Mouse (Mus musculus) neural tube, embryonic 13.5 days (tissue): ENCODE measurements around the gene Crybg3. TPM values are rescaled to one million over a fixed set of nuclear protein-coding genes. Genes with fewer than 3 reads are reported as not detected.
A peak's percentile ranks its signal among the peaks of the same experiment; 100 is the strongest.

Experiments
- ATAC-seq: fragments of 200-750 bp; cut with Nextera tagmentation; 2 replicates; pipeline ENCODE4 v1.8.0; 2017; ENCODE audit warnings: low read depth, mild to moderate bottlenecking, moderate TSS enrichment, moderate library complexity
- H3K27ac ChIP-seq: fragments of 300-500 bp; sonication (generic); replicated peaks from 2 replicates; pipeline ENCODE4 v1.5.1; 2015; ENCODE audit warnings: moderate library complexity, mild to moderate bottlenecking, inconsistent platforms
- H3K27me3 ChIP-seq: fragments of 300-500 bp; sonication (generic); 2 replicates; pipeline ENCODE4 v1.6.1; 2015; ENCODE audit warnings: mild to moderate bottlenecking, inconsistent platforms
- H3K36me3 ChIP-seq: fragments of 300-500 bp; sonication (generic); 2 replicates; pipeline ENCODE4 v1.6.1; 2015; ENCODE audit warnings: mild to moderate bottlenecking, inconsistent platforms
- H3K4me1 ChIP-seq: fragments of 300-500 bp; sonication (generic); replicated peaks from 2 replicates; pipeline ENCODE4 v1.6.1; 2015; ENCODE audit warnings: inconsistent platforms
- H3K4me2 ChIP-seq: fragments of 300-500 bp; sonication (generic); 2 replicates; pipeline ENCODE4 v1.6.1; 2015; ENCODE audit warnings: inconsistent platforms, mild to moderate bottlenecking, moderate library complexity
- H3K4me3 ChIP-seq: fragments of 300-500 bp; sonication (generic); 2 replicates; pipeline ENCODE4 v1.5.1; 2015; ENCODE audit warnings: mild to moderate bottlenecking, inconsistent platforms
- H3K9ac ChIP-seq: fragments of 300-500 bp; sonication (generic); 2 replicates; pipeline ENCODE4 v1.6.1; 2015; ENCODE audit warnings: moderate library complexity, mild to moderate bottlenecking, inconsistent platforms
- H3K9me3 ChIP-seq: fragments of 300-500 bp; sonication (generic); 2 replicates; pipeline ENCODE4 v1.6.1; 2016; ENCODE audit warnings: inconsistent platforms
- WGBS: fragments of 180-500 bp; shearing (Covaris S2); methylation state at CpG from one replicate; pipeline ENCODE4 v1.1.7; 2015; 5-methylcytosine and 5-hydroxymethylcytosine counted together
- polyA plus RNA-seq: library from polyadenylated mRNA; unstranded; fragments of >200 nt; fragmentation: Nextera tagmentation; extraction: Ambion mirVana; gene quantifications from 2 replicates; pipeline ENCODE4 v1.2.1, GENCODE M21; 2015

Crybg3 gene
- polyA plus RNA-seq, 1 experiment from 2014 or later: 3.8 TPM

DNA sequence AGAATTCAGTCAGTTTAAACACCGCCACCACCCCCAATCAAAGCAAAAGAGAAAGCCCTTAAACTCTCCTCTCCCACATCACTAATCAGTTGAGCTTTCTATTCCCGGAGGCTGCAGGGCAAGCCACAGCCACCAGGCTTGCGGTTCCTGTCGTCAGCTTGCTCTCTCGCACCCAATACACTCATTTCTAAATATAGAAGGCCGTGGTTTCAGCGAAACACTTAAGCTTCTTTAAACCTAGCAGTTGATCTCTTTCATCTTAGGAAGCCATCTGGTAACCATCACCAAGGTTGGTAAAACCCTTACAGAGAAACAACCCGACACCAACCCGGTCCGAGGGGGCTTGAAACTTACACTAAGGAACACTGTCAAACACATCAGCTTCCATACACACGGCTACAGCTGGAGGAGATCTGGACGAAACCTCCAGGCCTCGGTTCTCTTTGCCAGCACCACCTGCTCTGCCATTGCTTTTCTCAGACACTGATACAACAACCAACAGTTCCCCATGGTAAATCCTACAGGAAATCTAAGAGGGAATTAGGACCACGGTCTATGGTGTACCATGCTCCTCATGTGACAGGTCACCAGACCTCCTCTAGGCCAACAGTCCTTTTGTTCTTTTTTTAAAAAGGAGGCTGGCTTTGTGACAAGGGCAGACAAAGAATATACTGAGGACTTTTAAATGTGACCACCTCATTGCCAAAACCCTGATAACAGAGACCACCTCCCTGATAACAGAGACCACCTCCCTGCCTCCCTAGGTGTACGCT is 83.1 kb downstream of the Crybg3 start:
- H3K36me3 ChIP-seq: no peaks in the 10 kb centered on the region
- H3K4me1 ChIP-seq: no peaks in the 10 kb centered on the region
- 0 out of 2 replicates have a peak, but pooled peaks cover 4% of the 10 kb centered on the region for H3K9me3 ChIP-seq
- no peak overlapping the region for H3K27ac ChIP-seq
- H3K27me3 ChIP-seq: no peaks in the 10 kb centered on the region
- no peak overlapping the region for H3K9ac ChIP-seq
- no peak for ATAC-seq
- no peak overlapping the region for H3K4me2 ChIP-seq
- no peak overlapping the region for H3K4me3 ChIP-seq
- WGBS: 80% methylated on average over 15 of the region's 15 CpGs

DNA sequence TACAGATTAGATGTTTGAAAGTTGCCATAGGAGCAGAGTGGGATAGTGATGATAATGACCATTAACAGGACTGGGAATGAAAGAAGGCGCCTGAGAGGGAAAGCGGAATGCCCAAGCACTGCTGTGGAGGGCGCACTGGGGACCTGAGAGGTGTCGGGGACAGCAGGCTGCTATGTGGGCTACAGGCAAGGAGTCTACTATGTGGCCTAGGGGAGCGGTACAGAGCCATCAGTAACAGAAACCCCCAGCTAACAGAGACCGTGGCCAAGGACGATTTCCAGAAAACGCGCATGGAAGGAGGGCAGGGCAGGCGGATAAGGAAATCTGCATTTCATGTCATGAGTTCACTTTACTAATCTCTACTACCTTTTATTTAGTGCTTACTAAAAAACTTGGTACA is 83.8 kb downstream of the Crybg3 start:
- ATAC-seq: no peak
- Histone ChIP-seq H3K27me3 (no peaks in the 10 kb centered on the region), H3K9me3 (0 out of 2 replicates have a peak, but pooled peaks cover 4% of the 10 kb centered on the region), H3K36me3 (no peaks in the 10 kb centered on the region), H3K4me3 (no peak overlapping the region), H3K4me2 (no peak overlapping the region), H3K27ac (no peak overlapping the region), H3K4me1 (no peaks in the 10 kb centered on the region), H3K9ac (no peak overlapping the region)
- 90% methylated on average over 10 of the region's 10 CpGs for WGBS

DNA sequence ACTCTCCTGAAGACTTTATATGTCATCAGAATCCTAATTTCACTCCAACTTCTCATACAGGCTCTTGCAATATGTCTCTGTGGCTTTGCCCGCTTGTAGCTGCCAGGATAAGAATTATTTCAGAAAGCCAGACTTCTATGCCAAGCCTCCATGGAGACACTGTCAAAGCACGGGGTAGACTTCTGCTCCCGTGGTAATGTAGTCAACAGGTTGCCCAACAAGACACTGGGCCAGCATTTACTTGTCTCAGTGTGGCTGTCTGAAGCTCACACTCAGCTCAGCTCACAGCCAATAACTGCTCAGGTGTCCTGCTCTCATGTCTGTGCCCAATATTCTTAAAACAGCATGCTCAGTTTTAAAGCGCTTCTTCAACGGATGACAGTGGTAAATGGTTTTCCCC is 85.6 kb downstream of the Crybg3 start:
- Histone ChIP-seq H3K27ac (no peak overlapping the region), H3K27me3 (no peaks in the 10 kb centered on the region), H3K4me1 (no peaks in the 10 kb centered on the region), H3K36me3 (no peaks in the 10 kb centered on the region), H3K9me3 (0 out of 2 replicates have a peak, but pooled peaks cover 4% of the 10 kb centered on the region), H3K4me3 (no peak overlapping the region), H3K9ac (no peak overlapping the region), H3K4me2 (no peak overlapping the region)
- WGBS: 92% methylated on average over 5 of the region's 5 CpGs
- no peak for ATAC-seq

DNA sequence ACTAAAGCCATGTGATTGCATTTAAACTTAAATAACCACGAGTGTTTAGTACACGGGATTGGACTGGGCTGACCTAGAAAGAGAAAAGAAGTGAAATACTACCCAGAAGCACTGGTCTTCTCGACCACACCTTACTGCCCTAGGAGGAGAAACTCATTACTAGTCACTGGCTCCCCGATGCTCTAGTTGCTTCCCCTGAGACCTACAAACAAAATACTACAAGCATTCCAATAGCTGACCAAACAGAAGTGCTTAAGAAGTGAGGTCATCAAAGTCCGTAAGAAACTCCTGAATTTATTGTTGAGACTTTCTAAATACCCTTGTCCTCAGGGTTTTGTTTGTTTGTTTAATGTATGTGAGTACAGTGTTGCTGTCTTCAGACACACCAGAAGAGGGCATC is 90.9 kb downstream of the Crybg3 start:
- H3K36me3 ChIP-seq: 0 out of 2 replicates have a peak, but pooled peaks cover 7% of the 10 kb centered on the region
- no peaks in the 10 kb centered on the region for H3K4me1 ChIP-seq
- no peak overlapping the region for H3K4me2 ChIP-seq
- WGBS: 89% methylated on average over 5 of the region's 5 CpGs
- H3K27ac ChIP-seq: no peak overlapping the region
- no peaks in the 10 kb centered on the region for H3K9me3 ChIP-seq
- no peak overlapping the region for H3K9ac ChIP-seq
- no peak for ATAC-seq
- H3K27me3 ChIP-seq: no peaks in the 10 kb centered on the region
- H3K4me3 ChIP-seq: no peak overlapping the region

DNA sequence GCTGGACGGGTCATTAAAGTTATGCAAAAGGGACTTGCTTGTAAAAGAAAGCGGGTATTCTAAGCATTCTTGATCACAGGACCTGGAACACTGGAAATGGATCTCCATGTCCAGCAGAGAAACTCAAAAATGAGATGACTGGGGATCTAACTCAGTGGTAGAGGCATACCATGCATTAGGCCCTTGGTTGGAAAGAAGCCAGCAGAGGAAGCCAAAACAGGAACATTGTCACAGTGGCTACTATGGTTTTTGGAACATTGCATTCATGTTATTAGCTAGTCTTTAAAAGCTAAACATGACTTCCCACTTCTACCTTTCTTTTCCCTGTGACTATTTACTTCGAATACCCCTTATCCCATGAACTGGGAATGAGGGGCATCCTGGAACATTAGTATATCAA is 101.6 kb downstream of the Crybg3 start:
- Histone ChIP-seq H3K4me2 (no peak overlapping the region), H3K27ac (no peak overlapping the region), H3K9ac (no peak overlapping the region), H3K36me3 (peaks cover 2% of the 10 kb centered on the region; the same call in 1 of the 2 replicates), H3K9me3 (no peaks in the 10 kb centered on the region), H3K4me3 (no peak overlapping the region), H3K27me3 (no peaks in the 10 kb centered on the region), H3K4me1 (no peaks in the 10 kb centered on the region)
- no peak for ATAC-seq
- WGBS: 90% methylated on average over 3 of the region's 3 CpGs

DNA sequence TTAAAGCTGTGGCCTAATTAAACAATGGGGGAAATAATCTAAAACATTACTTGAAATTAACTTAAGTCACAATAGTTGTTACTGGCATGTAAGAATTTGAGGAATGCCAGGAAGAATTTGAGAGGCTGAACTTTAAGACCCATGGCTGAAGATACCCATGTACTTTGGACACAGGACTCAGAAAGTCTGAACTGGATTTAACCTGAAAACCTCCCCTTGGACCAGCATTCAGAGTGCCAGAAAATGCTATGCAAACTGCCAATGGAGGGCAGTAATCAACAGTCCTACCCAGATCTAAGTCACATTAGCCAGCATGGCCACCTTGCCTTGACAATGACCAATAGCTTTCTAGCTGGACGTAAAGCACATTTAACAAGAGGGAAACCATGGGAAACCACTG is 102.8 kb downstream of the Crybg3 start:
- WGBS: 78% methylated on average over 1 of the region's 1 CpGs
- Histone ChIP-seq H3K4me1 (no peaks in the 10 kb centered on the region), H3K27me3 (no peaks in the 10 kb centered on the region), H3K27ac (no peak overlapping the region), H3K9me3 (no peaks in the 10 kb centered on the region), H3K4me3 (no peak overlapping the region), H3K36me3 (peaks cover 4% of the 10 kb centered on the region; the same call in 1 of the 2 replicates), H3K9ac (no peak overlapping the region), H3K4me2 (no peak overlapping the region)
- ATAC-seq: no peak

DNA sequence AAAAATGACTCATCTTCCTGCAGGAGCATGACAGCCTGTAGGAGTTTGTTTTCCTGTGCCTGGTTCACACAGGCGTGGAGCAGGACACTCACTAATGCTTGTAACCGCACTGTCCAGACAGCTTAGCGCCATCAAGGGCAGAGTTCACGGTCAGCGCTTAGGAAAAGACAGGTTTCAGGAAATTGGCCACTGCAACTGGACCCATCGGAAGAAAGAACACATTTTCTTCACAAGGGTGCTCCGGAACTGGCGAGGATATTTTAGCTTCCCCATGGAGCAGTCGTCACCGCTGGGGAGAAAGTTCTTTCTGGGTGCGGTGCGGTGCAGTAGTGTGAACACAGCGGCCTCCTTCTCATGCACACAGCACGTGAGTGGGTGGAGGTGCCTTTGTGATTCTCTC is 107.6 kb downstream of the Crybg3 start:
- H3K27ac ChIP-seq: no peak overlapping the region
- H3K4me2 ChIP-seq: no peak overlapping the region
- H3K4me3 ChIP-seq: no peak overlapping the region
- no peak overlapping the region for H3K9ac ChIP-seq
- H3K36me3 ChIP-seq: peaks cover 8% of the 10 kb centered on the region
- no peaks in the 10 kb centered on the region for H3K4me1 ChIP-seq
- 92% methylated on average over 14 of the region's 14 CpGs for WGBS
- H3K27me3 ChIP-seq: no peaks in the 10 kb centered on the region
- ATAC-seq: no peak
- no peaks in the 10 kb centered on the region for H3K9me3 ChIP-seq

DNA sequence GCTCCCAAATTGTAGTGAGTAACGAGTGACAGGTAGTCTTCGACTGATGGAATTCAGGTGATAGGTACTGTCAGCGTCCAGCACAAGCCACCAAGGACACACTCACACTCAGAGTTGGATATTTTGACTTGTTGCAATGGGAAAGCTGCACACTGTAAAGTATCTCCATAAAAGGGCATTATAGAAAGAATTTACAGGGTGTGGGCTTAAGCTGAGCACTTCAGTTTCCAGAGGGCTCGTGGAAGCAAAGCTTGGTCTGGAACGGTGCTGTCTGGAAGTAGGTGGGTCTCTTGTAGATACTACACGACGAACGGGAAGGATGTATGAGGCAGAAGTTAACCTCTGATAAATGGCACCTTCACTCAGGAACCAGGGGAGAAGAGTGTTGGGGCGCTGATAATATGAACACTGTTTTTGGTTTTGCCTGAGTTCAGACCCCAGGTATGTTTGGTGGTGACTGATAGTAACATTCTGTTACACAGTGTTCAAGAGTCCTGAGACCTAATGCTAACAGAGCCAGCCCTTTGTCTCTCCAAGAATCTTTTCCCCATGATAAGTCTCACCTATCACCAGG is 112.7 kb downstream of the Crybg3 start:
- Histone ChIP-seq H3K27ac (no peak overlapping the region), H3K9ac (no peak overlapping the region), H3K4me3 (no peak overlapping the region), H3K27me3 (no peaks in the 10 kb centered on the region), H3K9me3 (no peaks in the 10 kb centered on the region), H3K4me2 (no peak overlapping the region), H3K36me3 (peaks cover 7% of the 10 kb centered on the region; the same call in 1 of the 2 replicates), H3K4me1 (peaks cover 5% of the 10 kb centered on the region)
- 95% methylated on average over 9 of the region's 9 CpGs for WGBS
- ATAC-seq: no peak

DNA sequence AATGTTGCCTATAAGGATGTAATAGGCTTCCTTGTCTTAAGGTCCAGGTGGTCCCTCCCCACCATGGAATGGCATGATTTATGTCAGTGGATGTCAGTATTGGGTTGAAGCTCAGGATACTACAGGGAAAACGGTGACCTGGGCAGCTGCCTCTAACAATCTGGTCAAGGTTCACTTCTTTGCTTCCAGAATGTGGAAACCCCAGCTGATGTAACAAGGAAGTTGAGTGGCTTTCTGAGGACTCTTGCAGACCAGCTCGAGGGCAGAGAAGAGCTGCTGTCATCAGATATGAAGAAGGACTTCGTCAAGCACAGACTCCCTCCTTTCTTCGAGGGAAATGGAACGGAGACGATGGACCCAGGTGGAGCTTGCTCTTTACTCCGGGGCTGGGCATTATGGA is 113.5 kb downstream of the Crybg3 start:
- 84% methylated on average over 7 of the region's 7 CpGs for WGBS
- Histone ChIP-seq H3K4me2 (no peak overlapping the region), H3K9me3 (no peaks in the 10 kb centered on the region), H3K36me3 (peaks cover 7% of the 10 kb centered on the region; the same call in 1 of the 2 replicates), H3K9ac (no peak overlapping the region), H3K4me1 (peaks cover 5% of the 10 kb centered on the region), H3K27me3 (no peaks in the 10 kb centered on the region), H3K4me3 (no peak overlapping the region), H3K27ac (no peak overlapping the region)
- ATAC-seq: no peak

DNA sequence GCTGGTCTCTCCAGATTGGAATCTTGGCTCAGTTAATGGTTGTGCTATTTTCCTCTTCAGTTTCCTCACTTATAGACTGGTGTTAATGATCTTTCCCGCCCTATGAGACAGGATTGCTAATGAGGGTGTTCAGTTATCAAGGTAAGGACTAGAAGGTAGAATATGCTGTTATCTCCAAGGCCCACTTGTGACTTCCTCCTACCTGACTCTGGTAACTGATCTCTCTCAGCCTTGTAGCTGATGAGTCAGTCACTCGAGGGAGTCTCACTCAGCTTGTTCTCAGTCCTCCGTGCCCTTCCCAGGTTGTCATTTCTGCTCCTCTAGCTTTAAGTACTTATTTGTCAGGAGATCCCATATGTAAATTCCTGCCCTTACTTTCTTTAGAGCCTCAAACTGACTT is 122.8 kb downstream of the Crybg3 start:
- 89% methylated on average over 3 of the region's 3 CpGs for WGBS
- H3K27ac ChIP-seq: no peak overlapping the region
- no peak overlapping the region for H3K4me3 ChIP-seq

DNA sequence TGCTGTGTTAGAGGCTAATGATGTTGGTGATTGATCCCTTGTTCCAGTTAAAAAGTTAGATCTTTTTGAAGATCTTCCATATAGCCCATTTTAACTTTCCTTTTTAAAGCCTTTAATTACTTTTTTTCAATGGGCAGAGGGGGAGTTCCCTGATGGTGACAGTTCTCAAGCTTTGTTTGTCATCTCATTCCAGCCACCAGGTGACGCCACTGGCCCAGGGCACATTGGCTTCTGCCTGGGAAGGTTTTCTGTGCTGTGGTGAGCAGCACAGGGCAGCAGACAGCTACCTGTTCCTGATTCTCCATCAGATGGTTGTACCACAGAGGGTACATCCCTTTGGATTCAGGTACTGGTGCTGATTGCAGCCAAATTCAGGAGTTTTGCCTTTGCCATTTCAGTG is 126.0 kb downstream of the Crybg3 start:
- no peak overlapping the region for H3K27ac ChIP-seq
- WGBS: 9% methylated on average over 1 of the region's 1 CpGs
- H3K4me2 ChIP-seq: no peak overlapping the region
- ATAC-seq: no peak
- H3K4me3 ChIP-seq: no peak overlapping the region
- peaks cover 13% of the 10 kb centered on the region for H3K4me1 ChIP-seq
- H3K9ac ChIP-seq: no peak overlapping the region
- H3K27me3 ChIP-seq: no peaks in the 10 kb centered on the region
- no peaks in the 10 kb centered on the region for H3K9me3 ChIP-seq
- no peaks in the 10 kb centered on the region for H3K36me3 ChIP-seq

More for the DNA sequence above, 122.8 kb downstream of the Crybg3 start:
- H3K9me3 ChIP-seq: no peaks in the 10 kb centered on the region
- H3K9ac ChIP-seq: no peak overlapping the region
- H3K36me3 ChIP-seq: no peaks in the 10 kb centered on the region
- no peak overlapping the region for H3K4me2 ChIP-seq
- no peaks in the 10 kb centered on the region for H3K27me3 ChIP-seq
- ATAC-seq: no peak
- no peaks in the 10 kb centered on the region for H3K4me1 ChIP-seq

DNA sequence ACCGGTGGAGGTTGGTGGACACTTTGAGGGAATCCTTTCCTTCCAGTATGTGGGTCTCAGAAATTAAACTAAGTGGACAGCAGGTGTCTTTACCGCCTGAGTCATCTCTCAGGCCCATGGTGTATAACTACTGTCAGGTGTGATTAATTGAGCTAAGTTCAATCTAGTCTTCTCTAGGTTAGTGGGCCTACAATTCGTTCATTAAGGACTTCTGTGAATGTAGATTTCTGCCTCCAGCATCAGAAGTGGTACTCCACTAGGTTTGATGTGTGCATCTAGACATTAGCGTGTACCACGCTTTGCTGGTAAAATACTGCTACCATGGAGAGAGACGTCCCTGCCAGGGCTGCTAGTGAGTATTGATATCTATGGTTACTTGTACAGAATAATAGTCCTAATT is 128.2 kb downstream of the Crybg3 start:
- WGBS: 49% methylated on average over 6 of the region's 6 CpGs
- no peaks in the 10 kb centered on the region for H3K9me3 ChIP-seq
- peak overlapping the region; percentile 61 for H3K4me3 ChIP-seq
- H3K9ac ChIP-seq: no peak overlapping the region
- peaks cover 13% of the 10 kb centered on the region for H3K4me1 ChIP-seq
- peak overlapping the region; percentile 85 for H3K4me2 ChIP-seq
- ATAC-seq: 0 out of 2 replicates have a peak, but pooled peaks have one; percentile 45
- H3K27me3 ChIP-seq: no peaks in the 10 kb centered on the region
- H3K36me3 ChIP-seq: no peaks in the 10 kb centered on the region
- no peak overlapping the region for H3K27ac ChIP-seq
